Mouse (Mus musculus) hindbrain, embryonic 10.5 days (tissue): Measurements from ENCODE around the gene Slc39a10. TPM values are rescaled to one million over a fixed set of nuclear protein-coding genes. Genes with fewer than 3 reads are reported as not detected.

Source experiments
- DNase-seq: peaks from one replicate; pipeline ENCODE4 v3.0.0-alpha.2; 2017; ENCODE audit warnings: low spot score
- H3K27ac ChIP-seq: fragments of 300-500 bp; sonication (generic); 2 replicates; pipeline ENCODE4 v1.5.1; 2016; ENCODE audit warnings: mild to moderate bottlenecking, moderate library complexity
- H3K27me3 ChIP-seq: fragments of 300-500 bp; sonication (generic); 2 replicates; pipeline ENCODE4 v1.6.1; 2016; ENCODE audit warnings: mild to moderate bottlenecking; ENCODE audit not compliant: poor library complexity, insufficient read depth, severe bottlenecking
- H3K36me3 ChIP-seq: fragments of 300-500 bp; sonication (generic); 2 replicates; pipeline ENCODE4 v1.6.1; 2016; ENCODE audit warnings: mild to moderate bottlenecking, moderate library complexity
- H3K4me1 ChIP-seq: fragments of 300-500 bp; sonication (generic); replicated peaks from 2 replicates; pipeline ENCODE4 v1.6.1; 2016; ENCODE audit warnings: mild to moderate bottlenecking
- H3K4me3 ChIP-seq: fragments of 300-500 bp; sonication (generic); 2 replicates; pipeline ENCODE4 v1.5.1; 2016; ENCODE audit warnings: mild to moderate bottlenecking, moderate library complexity
- H3K9me3 ChIP-seq: fragments of 300-500 bp; sonication (generic); 2 replicates; pipeline ENCODE4 v1.6.1; 2016; ENCODE audit warnings: mild to moderate bottlenecking, moderate library complexity
- WGBS: fragments of 180-500 bp; shearing (Covaris S2); methylation state at CpG from one replicate; pipeline ENCODE4 v1.1.7; 2016; 5-methylcytosine and 5-hydroxymethylcytosine counted together
- polyA plus RNA-seq: library from polyadenylated mRNA; unstranded; fragments of >200 nt; fragmentation: Nextera tagmentation; extraction: Ambion mirVana; gene quantifications from 2 replicates; pipeline ENCODE4 v1.2.1, GENCODE M21; 2016

Gene Slc39a10
- polyA plus RNA-seq, 1 experiment from 2014 or later = 44.6 TPM

GRCm38 (mm10) chr1:46902102-46902683 is 9.5 kb upstream of the Slc39a10 start:
- Histone ChIP-seq H3K4me1 (no peaks in the 10 kb centered on the region), H3K4me3 (no peak overlapping the region), H3K36me3 (no peaks in the 10 kb centered on the region), H3K27me3 (no peaks in the 10 kb centered on the region), H3K27ac (no peak overlapping the region), H3K9me3 (no peaks in the 10 kb centered on the region)
- no peak for DNase-seq
- 82% methylated on average over 2 of the region's 2 CpGs for WGBS

DNA sequence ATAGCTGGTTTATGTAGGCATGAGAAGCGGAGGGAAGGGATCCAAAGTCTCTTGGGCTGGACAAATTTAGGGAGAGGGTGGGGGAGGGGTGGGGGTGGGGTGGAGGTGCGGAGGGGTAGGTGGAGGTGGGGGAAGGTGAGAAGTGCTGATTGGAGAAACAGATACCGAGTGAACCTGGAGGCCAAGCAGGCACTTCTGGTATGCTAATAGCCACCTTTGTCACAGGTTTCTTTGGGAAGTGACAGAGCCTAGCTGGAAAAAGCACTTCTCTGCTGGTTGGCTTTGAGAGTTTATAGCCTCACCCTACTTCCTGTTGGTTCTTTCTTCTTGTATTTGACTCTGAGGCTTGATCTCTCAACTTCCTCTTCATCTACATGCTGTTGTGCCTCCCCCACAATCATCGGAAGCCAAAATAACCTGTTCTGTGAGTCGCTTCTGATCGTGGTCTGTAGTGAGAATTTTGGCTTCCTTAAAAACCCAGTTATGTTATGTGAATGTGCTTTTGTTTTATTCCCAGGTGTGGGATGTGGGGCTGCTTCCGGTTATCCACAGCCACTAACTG is 1.7 kb upstream of the Slc39a10 start:
- H3K4me3 ChIP-seq = no peak overlapping the region
- H3K27ac ChIP-seq = 0 out of 2 replicates have a peak overlapping the region, but pooled peaks have one; percentile 23
- WGBS = 28% methylated on average over 7 of the region's 7 CpGs
- no peak for DNase-seq
- H3K36me3 ChIP-seq = no peaks in the 10 kb centered on the region
- no peaks in the 10 kb centered on the region for H3K27me3 ChIP-seq
- H3K4me1 ChIP-seq = no peaks in the 10 kb centered on the region
- no peaks in the 10 kb centered on the region for H3K9me3 ChIP-seq

DNA sequence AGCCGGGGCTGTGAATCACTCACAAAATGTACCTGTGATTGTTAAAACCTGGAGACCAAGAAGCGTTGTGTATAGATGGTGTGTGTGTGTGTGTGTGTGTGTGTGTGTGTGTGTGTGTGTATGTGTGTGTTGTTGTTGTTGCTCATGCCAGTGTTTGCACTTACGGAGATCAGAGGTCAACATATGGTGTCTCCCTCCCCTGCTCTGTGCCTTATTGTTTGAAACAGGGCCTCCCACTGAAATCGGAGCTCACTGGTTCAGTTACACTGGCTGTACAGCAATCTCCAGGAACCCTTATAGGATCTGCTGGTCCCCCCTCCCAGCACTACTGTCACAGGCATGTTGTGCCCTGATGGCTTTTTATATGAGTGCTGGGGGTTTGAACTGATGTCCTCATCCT is 3.9 kb downstream of the Slc39a10 start:
- 44% methylated on average over 4 of the region's 4 CpGs for WGBS
- peak; percentile 15 for DNase-seq
- Histone ChIP-seq H3K4me3 (no peak overlapping the region), H3K36me3 (no peaks in the 10 kb centered on the region), H3K27me3 (no peaks in the 10 kb centered on the region), H3K4me1 (peaks cover 18% of the 10 kb centered on the region; the same call in 1 of the 2 replicates), H3K9me3 (no peaks in the 10 kb centered on the region), H3K27ac (no peak overlapping the region)

- H3K27me3 ChIP-seq = no peaks in the 10 kb centered on the region
- no peak overlapping the region for H3K4me3 ChIP-seq
- WGBS = 50% methylated on average over 2 of the region's 2 CpGs
- no peaks in the 10 kb centered on the region for H3K9me3 ChIP-seq
- no peak for DNase-seq
- no peaks in the 10 kb centered on the region for H3K36me3 ChIP-seq
- no peak overlapping the region for H3K27ac ChIP-seq
- H3K4me1 ChIP-seq = peaks cover 18% of the 10 kb centered on the region; the same call in 1 of the 2 replicates
Measured at GRCm38 (mm10) chr1:46888324-46888723, 4.3 kb downstream of the Slc39a10 start.

- Histone ChIP-seq H3K4me3 (no peak overlapping the region), H3K9me3 (no peaks in the 10 kb centered on the region), H3K4me1 (peaks cover 18% of the 10 kb centered on the region; the same call in 1 of the 2 replicates), H3K36me3 (no peaks in the 10 kb centered on the region), H3K27ac (0 out of 2 replicates have a peak overlapping the region, but pooled peaks have one; percentile 16), H3K27me3 (no peaks in the 10 kb centered on the region)
- WGBS = 14% methylated on average over 6 of the region's 6 CpGs
- DNase-seq = no peak
Measured at GRCm38 (mm10) chr1:46887908-46888307, 4.7 kb downstream of the Slc39a10 start.

- Histone ChIP-seq H3K27ac (no peak overlapping the region), H3K36me3 (no peaks in the 10 kb centered on the region), H3K4me3 (no peak overlapping the region), H3K4me1 (peaks cover 18% of the 10 kb centered on the region; the same call in 1 of the 2 replicates), H3K27me3 (no peaks in the 10 kb centered on the region), H3K9me3 (no peaks in the 10 kb centered on the region)
- 54% methylated on average over 9 of the region's 9 CpGs for WGBS
- DNase-seq = peak; percentile 19
Measured at GRCm38 (mm10) chr1:46886091-46886490, 6.6 kb downstream of the Slc39a10 start.

GRCm38 (mm10) chr1:46885231-46885630 is 7.4 kb downstream of the Slc39a10 start:
- Histone ChIP-seq H3K9me3 (no peaks in the 10 kb centered on the region), H3K4me3 (no peak overlapping the region), H3K4me1 (peaks cover 18% of the 10 kb centered on the region; the same call in 1 of the 2 replicates), H3K27me3 (no peaks in the 10 kb centered on the region), H3K36me3 (no peaks in the 10 kb centered on the region), H3K27ac (no peak overlapping the region)
- peak; percentile 12 for DNase-seq
- 16% methylated on average over 3 of the region's 3 CpGs for WGBS

DNA sequence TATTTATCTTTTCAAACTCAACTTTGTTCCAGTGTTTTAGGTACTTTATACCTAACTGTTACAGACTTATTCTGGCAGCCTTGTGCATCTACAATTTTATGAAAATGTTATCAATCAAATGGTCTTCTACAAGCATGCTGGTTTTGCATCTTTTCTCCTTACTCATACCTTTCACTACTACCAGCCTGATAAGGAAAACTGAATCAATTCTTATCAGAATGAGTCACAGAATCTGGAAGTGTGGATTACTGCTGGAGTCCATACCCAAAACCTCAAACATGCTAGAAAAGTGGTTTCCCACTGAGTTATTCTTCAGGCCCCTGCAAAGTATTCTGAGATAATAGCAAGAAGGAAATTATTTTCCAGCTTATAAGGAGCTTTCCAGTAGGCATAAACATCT is 12.7 kb downstream of the Slc39a10 start:
- no peaks in the 10 kb centered on the region for H3K27me3 ChIP-seq
- DNase-seq = no peak
- no peaks in the 10 kb centered on the region for H3K9me3 ChIP-seq
- H3K27ac ChIP-seq = no peak overlapping the region
- H3K4me3 ChIP-seq = no peak overlapping the region
- H3K36me3 ChIP-seq = no peaks in the 10 kb centered on the region
- H3K4me1 ChIP-seq = no peaks in the 10 kb centered on the region

DNA sequence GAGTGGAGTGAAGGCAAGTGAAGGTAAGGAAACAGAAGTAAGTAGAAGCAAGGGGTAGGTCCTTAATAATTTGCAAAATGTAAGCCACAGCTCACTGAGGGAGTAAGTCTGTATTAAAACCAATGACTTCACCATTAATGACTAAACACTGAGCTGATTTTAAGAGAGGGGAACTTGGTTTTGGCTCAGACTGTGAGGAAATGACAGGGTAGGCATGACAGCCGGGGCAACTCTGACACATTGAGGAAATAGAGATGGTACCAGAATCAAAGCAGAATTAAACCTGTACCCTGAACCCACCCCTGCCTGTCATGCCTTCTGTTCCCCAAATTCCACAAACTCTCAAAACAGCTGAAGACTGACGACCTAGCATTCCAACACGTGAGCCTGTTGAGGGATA is 18.9 kb downstream of the Slc39a10 start:
- DNase-seq = no peak
- Histone ChIP-seq H3K4me3 (no peak overlapping the region), H3K9me3 (no peaks in the 10 kb centered on the region), H3K27ac (no peak overlapping the region), H3K36me3 (no peaks in the 10 kb centered on the region), H3K27me3 (no peaks in the 10 kb centered on the region), H3K4me1 (no peaks in the 10 kb centered on the region)
- 66% methylated on average over 3 of the region's 3 CpGs for whole genome bisulfite sequencing

GRCm38 (mm10) chr1:46869788-46870187 is 22.9 kb downstream of the Slc39a10 start:
- Histone ChIP-seq H3K4me3 (no peak overlapping the region), H3K27me3 (no peaks in the 10 kb centered on the region), H3K27ac (no peak overlapping the region), H3K9me3 (no peaks in the 10 kb centered on the region), H3K36me3 (no peaks in the 10 kb centered on the region), H3K4me1 (no peaks in the 10 kb centered on the region)
- no peak for DNase-seq

DNA sequence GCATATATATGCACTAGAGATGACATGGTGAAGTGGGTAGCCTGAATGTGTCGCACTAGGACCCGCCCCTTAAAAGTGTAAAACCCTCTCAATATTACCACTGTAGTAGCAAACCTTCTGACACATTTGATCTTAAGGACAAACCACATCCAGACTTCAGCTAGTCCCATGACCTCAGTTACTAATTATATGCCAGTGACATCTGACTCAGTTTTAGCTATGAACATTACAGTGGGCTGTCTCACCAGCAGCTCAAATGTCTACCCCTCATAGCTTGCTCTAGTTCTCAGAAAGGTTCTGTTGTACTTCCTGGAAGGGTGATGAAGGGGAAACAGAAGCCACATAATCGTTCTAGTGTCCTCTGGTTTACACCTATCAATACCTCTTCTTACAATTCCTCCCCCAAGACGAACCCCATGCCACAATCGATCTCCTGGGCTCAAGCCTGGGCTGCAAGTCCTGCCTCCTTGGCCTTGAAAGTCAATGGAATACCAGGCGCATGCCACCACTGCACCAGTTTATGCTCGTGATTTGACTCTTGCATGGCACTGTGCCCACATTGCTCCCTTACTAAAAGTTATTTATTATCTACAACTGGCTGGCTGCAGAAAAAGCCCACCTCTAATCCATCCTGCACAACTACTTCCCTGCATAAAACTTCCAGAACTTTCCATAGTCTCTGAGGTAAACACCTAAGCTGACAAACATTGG is 28.3 kb downstream of the Slc39a10 start:
- Histone ChIP-seq H3K4me1 (no peaks in the 10 kb centered on the region), H3K36me3 (no peaks in the 10 kb centered on the region), H3K27me3 (no peaks in the 10 kb centered on the region), H3K4me3 (no peak overlapping the region), H3K27ac (no peak overlapping the region), H3K9me3 (no peaks in the 10 kb centered on the region)
- DNase-seq = no peak
- WGBS = 88% methylated on average over 7 of the region's 7 CpGs

DNA sequence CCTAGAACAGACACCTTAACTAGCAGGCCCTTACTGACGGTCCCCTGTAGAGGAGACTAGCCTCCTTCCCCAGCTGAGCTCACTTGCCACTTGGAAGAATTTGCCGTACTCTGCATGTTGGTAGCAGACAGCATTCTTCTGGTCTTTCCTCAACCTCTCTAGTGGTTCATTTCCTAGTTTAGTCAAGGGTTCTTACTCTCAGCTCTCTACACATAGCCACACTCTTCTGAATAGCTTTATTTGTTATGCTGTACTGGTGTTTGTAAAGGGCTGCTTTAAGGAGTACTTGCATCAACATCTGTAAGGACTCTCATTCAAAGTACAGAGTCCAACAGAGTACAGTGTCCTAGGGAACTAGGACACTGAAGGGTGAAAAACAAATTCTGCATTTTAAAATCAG is 29.2 kb downstream of the Slc39a10 start:
- DNase-seq = no peak
- Histone ChIP-seq H3K4me1 (no peaks in the 10 kb centered on the region), H3K36me3 (no peaks in the 10 kb centered on the region), H3K27ac (no peak overlapping the region), H3K4me3 (no peak overlapping the region), H3K9me3 (no peaks in the 10 kb centered on the region), H3K27me3 (no peaks in the 10 kb centered on the region)
- 80% methylated on average over 2 of the region's 2 CpGs for WGBS

- no peak for DNase-seq
- Histone ChIP-seq H3K27me3 (no peaks in the 10 kb centered on the region), H3K4me1 (no peaks in the 10 kb centered on the region), H3K36me3 (no peaks in the 10 kb centered on the region), H3K4me3 (no peak overlapping the region), H3K9me3 (no peaks in the 10 kb centered on the region), H3K27ac (no peak overlapping the region)
- 79% methylated on average over 1 of the region's 1 CpGs for WGBS
Measured at GRCm38 (mm10) chr1:46860082-46860481, 32.6 kb downstream of the Slc39a10 start.
